Mouse (Mus musculus): ENCODE results near the gene Sertad3. TPM values are rescaled to one million over a fixed set of nuclear protein-coding genes. Genes with fewer than 3 reads are reported as not detected.

Sertad3 gene
- polyA plus RNA-seq, 1 experiment from 2014 or later = 31.4 TPM

DNA sequence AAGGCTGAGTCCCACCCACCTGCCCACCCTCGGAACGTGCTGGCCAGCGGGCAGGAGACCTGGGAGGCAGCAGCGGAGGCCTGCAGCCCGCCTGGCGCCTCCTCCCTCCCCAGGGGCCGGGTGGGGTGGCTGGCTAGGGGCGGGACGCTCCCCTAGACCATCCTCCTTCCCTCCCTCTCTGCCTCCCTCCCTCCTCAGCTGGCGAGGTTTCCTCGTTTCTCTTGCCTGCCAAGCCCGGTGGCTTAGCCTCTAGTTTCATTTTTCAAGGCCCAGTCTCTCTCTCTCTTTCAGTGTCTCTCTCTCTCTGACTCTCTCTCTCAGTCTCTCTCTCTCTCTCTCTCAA lies 8.0 kb downstream of the Sertad3 start:
- no peaks in the 10 kb centered on the region for H3K9me3 ChIP-seq (replicated peaks)
- no peaks in the 10 kb centered on the region for H3K27me3 ChIP-seq
- H3K4me2 ChIP-seq = peak overlapping the region; percentile 73
- DNase-seq = peak; percentile 87
- H3K9ac ChIP-seq = peak overlapping the region; percentile 73
- peak; percentile 97 for ATAC-seq (ENCODE audit: low read depth)
- H3K36me3 ChIP-seq = peaks cover 20% of the 10 kb centered on the region
- peak overlapping the region; percentile 91 for H3K27ac ChIP-seq
- peaks cover 92% of the 10 kb centered on the region for H3K4me1 ChIP-seq (replicated peaks)
- 2% methylated on average over 12 of the region's 12 CpGs for WGBS (ENCODE audit: insufficient replicate concordance)
- peak overlapping the region; percentile 49 for H3K4me3 ChIP-seq (replicated peaks)

- Histone ChIP-seq H3K4me1 (replicated peaks) (peaks cover 85% of the 10 kb centered on the region), H3K36me3 (peaks cover 2% of the 10 kb centered on the region; the same call in 1 of the 2 replicates)
- WGBS (ENCODE audit: insufficient replicate concordance) = 79% methylated on average over 4 of the region's 4 CpGs
Observed at GRCm38 (mm10) chr7:27483860-27484259, 10.3 kb downstream of the Sertad3 start.

DNA sequence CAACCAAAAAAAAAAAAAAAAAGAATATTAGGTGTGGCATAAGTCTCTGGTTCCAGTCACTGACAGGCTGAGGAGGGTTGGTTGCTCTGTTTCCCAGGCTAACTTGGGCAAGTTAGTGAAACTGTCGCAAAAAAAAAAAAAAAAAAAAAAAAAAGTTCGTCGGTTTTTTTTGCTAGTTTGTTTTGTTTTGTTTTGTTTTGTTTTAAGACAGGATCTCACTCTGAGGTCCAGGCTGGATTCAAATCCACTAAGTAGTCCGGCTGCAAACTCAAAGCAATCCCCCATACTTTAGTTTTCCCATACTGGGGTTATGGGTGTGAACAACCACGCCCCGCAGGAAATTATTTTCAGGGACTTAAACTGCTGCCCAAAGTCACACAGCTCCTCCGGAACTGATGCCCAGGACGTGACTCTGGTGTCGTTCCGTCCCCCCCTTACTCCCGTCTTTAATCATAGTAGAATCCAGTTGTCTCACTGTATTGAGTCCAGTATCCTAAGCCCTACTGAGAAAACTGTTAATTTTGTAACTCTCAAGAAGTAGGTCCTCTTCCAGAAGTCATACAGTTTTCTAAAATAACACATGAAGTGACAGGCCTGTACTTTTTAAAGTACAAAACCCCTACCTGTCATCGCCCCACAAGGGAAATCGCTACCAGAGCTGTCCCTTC lies 12.7 kb downstream of the Sertad3 start:
- 2% methylated on average over 13 of the region's 13 CpGs for WGBS (ENCODE audit: insufficient replicate concordance)
- peak overlapping the region; percentile 93 for H3K9ac ChIP-seq
- H3K9me3 ChIP-seq (replicated peaks) = no peaks in the 10 kb centered on the region
- H3K4me2 ChIP-seq = peak overlapping the region; percentile 81
- ATAC-seq (ENCODE audit: low read depth) = no peak
- peak overlapping the region; percentile 93 for H3K27ac ChIP-seq
- H3K36me3 ChIP-seq = peaks cover 15% of the 10 kb centered on the region
- H3K4me1 ChIP-seq (replicated peaks) = peaks cover 82% of the 10 kb centered on the region
- peak overlapping the region; percentile 87 for H3K4me3 ChIP-seq (replicated peaks)
- H3K27me3 ChIP-seq = no peaks in the 10 kb centered on the region
- peak; percentile 53 for DNase-seq

More at GRCm38 (mm10) chr7:27483860-27484259, 10.3 kb downstream of the Sertad3 start:
- no peak overlapping the region for H3K4me3 ChIP-seq (replicated peaks)
- H3K27ac ChIP-seq = peak overlapping the region; percentile 25; the same call in 1 of the 2 replicates
- H3K9me3 ChIP-seq (replicated peaks) = no peaks in the 10 kb centered on the region
- DNase-seq (no peak), ATAC-seq (ENCODE audit: low read depth) (no peak)
- no peak overlapping the region for H3K4me2 ChIP-seq
- H3K27me3 ChIP-seq = no peaks in the 10 kb centered on the region
- no peak overlapping the region for H3K9ac ChIP-seq

DNA sequence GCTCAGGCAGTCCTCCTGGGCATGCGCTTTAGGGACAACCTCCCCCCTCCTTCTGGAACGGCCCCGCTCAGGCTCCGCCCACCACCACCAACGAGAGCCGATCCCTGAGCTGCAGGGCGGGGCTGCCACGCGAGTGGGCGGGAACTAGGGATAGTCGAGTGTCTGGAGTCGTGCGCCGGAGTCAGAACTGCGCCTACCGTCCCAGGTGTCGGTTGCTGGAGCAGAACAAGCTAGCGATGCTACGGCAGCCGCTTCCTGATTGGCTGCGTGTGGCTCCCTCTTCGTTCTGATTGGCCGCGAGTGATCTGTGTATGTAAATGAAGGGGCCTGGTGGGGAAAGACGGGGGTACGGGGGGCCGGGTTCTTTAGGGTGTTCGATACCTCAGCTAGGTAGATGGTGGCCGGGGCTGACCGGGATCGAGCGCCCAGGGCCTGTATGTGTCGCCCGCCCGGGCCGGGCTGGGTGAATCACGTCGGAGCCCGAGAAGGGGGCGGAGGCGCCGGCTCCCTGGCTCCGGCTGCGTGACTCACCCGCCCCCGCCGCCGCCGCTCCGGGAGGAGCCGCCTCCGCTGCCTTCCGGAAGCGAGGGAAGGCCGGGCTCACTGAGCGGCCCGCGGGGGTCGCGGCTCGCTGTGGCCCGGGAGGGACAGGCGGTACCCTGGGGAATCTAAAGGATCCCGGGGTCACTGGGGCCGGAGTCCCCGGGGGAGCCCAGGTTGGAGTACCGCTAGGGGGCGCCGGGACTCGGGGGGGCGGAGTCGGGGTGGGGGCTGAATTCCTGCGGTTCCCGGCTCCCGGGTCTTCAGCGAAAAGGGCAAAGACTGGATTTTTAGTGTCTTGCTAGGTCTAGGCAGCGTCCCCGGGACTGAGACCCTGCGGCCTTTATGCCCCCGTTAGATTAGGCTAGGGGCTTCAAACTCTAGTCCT lies 13.5 kb downstream of the Sertad3 start, which contains the start of gene Sertad1:
Gene Sertad1 (plus strand): TSS at position 141 of the 928 bp plus-strand sequence.
- no peaks in the 10 kb centered on the region for H3K9me3 ChIP-seq (replicated peaks)
- DNase-seq (peak; percentile 100), ATAC-seq (ENCODE audit: low read depth) (peak; percentile 78)
- H3K4me1 ChIP-seq (replicated peaks) = peaks cover 83% of the 10 kb centered on the region
- peak within 1 kb of the TSS; percentile 93 for H3K27ac ChIP-seq
- H3K9ac ChIP-seq = peak within 1 kb of the TSS; percentile 93
- under 1% methylated on average over 75 of the region's 80 CpGs for WGBS (ENCODE audit: insufficient replicate concordance)
- peak within 1 kb of the TSS; percentile 81 for H3K4me2 ChIP-seq
- H3K27me3 ChIP-seq = no peaks in the 10 kb centered on the region
- H3K4me3 ChIP-seq (replicated peaks) = peak within 1 kb of the TSS; percentile 87
- H3K36me3 ChIP-seq = peaks cover 15% of the 10 kb centered on the region

DNA sequence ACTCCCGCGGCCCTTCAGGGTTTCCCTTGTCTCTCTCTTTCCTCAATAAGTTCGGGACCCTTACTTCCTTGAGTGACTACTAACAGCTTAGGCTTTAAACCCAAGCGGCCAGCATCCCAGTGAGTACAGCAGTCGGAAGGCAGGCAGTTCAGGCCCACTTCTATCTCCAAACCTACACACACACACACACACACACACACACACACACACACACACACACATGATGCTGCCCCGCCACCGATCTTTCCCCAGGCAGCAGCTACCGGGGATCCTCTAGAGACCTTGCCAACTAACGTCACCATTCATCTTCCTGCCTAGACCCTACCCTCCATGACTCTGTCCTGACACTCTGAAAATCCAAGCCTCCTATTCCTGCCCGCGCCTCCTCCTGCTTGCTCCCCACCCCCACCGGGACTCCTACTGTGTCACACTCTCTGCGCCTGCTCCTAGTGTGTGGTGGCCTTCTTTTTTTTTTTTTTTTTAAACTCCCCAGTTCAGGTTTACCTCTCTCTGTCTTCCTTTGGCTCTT lies 14.2 kb downstream of the Sertad3 start:
- H3K27me3 ChIP-seq = no peaks in the 10 kb centered on the region
- no peak for ATAC-seq (ENCODE audit: low read depth)
- DNase-seq = peak; percentile 48
- H3K36me3 ChIP-seq = peaks cover 15% of the 10 kb centered on the region
- H3K4me1 ChIP-seq (replicated peaks) = peaks cover 83% of the 10 kb centered on the region
- 2% methylated on average over 13 of the region's 13 CpGs for WGBS (ENCODE audit: insufficient replicate concordance)
- H3K9me3 ChIP-seq (replicated peaks) = no peaks in the 10 kb centered on the region
- H3K9ac ChIP-seq = peak overlapping the region; percentile 93
- peak overlapping the region; percentile 93 for H3K27ac ChIP-seq
- H3K4me3 ChIP-seq (replicated peaks) = peak overlapping the region; percentile 87
- H3K4me2 ChIP-seq = peak overlapping the region; percentile 81

- ATAC-seq (ENCODE audit: low read depth) (no peak), DNase-seq (no peak)
- Histone ChIP-seq H3K36me3 (peaks cover 15% of the 10 kb centered on the region), H3K27ac (peak overlapping the region; percentile 93), H3K4me2 (peak overlapping the region; percentile 81), H3K9ac (peak overlapping the region; percentile 80), H3K27me3 (no peaks in the 10 kb centered on the region), H3K9me3 (replicated peaks) (no peaks in the 10 kb centered on the region), H3K4me3 (replicated peaks) (peak overlapping the region; percentile 60), H3K4me1 (replicated peaks) (peaks cover 79% of the 10 kb centered on the region)
- WGBS (ENCODE audit: insufficient replicate concordance) = 86% methylated on average over 25 of the region's 25 CpGs
Observed at GRCm38 (mm10) chr7:27489270-27489869, 15.8 kb downstream of the Sertad3 start.

GRCm38 (mm10) chr7:27490227-27490542 lies 16.6 kb downstream of the Sertad3 start:
- DNase-seq = no peak
- H3K4me1 ChIP-seq (replicated peaks) = peaks cover 77% of the 10 kb centered on the region
- WGBS (ENCODE audit: insufficient replicate concordance) = 26% methylated on average over 4 of the region's 4 CpGs

GRCm38 (mm10) chr7:27490543-27491329 lies 17.2 kb downstream of the Sertad3 start:
- 0% methylated on average over 33 of the region's 33 CpGs for WGBS (ENCODE audit: insufficient replicate concordance)
- ATAC-seq (ENCODE audit: low read depth) = peak; percentile 89
- Histone ChIP-seq H3K4me2 (peak overlapping the region; percentile 81), H3K27me3 (no peaks in the 10 kb centered on the region), H3K9ac (peak overlapping the region; percentile 80), H3K27ac (peak overlapping the region; percentile 93), H3K9me3 (replicated peaks) (no peaks in the 10 kb centered on the region), H3K36me3 (peaks cover 15% of the 10 kb centered on the region), H3K4me1 (replicated peaks) (peaks cover 73% of the 10 kb centered on the region), H3K4me3 (replicated peaks) (peak overlapping the region; percentile 60)
- DNase-seq = peak; percentile 94

More at GRCm38 (mm10) chr7:27490227-27490542, 16.6 kb downstream of the Sertad3 start:
- Histone ChIP-seq H3K9ac (peak overlapping the region; percentile 80), H3K9me3 (replicated peaks) (no peaks in the 10 kb centered on the region), H3K4me2 (peak overlapping the region; percentile 81), H3K27me3 (no peaks in the 10 kb centered on the region), H3K4me3 (replicated peaks) (peak overlapping the region; percentile 60), H3K27ac (peak overlapping the region; percentile 93), H3K36me3 (peaks cover 15% of the 10 kb centered on the region)
- ATAC-seq (ENCODE audit: low read depth) = no peak

DNA sequence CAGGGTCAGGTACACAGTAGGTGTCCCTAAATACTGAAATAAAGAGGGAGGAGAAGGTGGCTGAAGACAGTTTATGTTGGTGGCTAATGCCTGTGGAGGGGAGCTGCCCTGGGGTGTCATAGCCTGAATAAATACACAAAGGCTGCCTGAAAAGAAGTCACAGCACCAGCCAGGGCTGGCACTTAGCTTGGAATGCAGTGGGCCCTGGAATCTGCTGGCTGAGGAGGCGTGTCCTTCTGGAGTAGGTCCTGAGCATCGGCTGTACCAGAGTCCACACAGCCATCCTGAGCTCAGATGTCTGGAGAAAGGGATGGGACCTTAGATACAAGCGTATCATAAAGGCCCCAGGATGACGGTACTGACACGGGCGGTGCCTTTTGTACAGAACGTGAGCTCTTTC lies 18.3 kb downstream of the Sertad3 start:
- no peak for DNase-seq
- Histone ChIP-seq H3K9ac (peak overlapping the region; percentile 80), H3K27me3 (no peaks in the 10 kb centered on the region), H3K36me3 (peaks cover 15% of the 10 kb centered on the region), H3K4me2 (peak overlapping the region; percentile 81), H3K4me1 (replicated peaks) (peaks cover 72% of the 10 kb centered on the region), H3K9me3 (replicated peaks) (no peaks in the 10 kb centered on the region), H3K27ac (peak overlapping the region; percentile 93), H3K4me3 (replicated peaks) (0 out of 2 replicates have a peak overlapping the region, but pooled peaks have one; percentile 60)
- 75% methylated on average over 7 of the region's 7 CpGs for WGBS (ENCODE audit: insufficient replicate concordance)
- ATAC-seq (ENCODE audit: low read depth) = no peak

DNA sequence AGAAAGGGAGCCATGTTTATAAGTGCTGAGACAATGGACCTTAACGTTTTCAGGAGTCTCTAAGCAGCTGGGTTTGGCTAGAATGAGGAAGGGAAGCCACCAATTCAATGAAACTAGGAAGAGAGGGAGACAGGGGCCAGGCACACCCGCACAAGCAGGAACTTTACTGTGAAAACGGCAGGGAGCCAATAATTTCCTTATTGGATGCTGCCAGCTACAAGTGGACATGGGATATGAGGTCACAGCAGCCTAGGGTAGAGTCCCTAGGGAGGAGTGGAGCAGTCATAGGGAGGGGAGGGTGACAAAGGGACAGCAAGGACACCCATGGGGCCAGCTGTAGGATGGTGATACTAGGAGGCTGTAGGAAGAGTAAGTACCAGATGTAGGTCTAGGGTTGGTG lies 19.5 kb downstream of the Sertad3 start:
- Histone ChIP-seq H3K27ac (peak overlapping the region; percentile 93), H3K4me3 (replicated peaks) (no peak overlapping the region), H3K36me3 (peaks cover 15% of the 10 kb centered on the region), H3K27me3 (no peaks in the 10 kb centered on the region), H3K4me1 (replicated peaks) (peaks cover 75% of the 10 kb centered on the region), H3K4me2 (no peak overlapping the region), H3K9me3 (replicated peaks) (no peaks in the 10 kb centered on the region), H3K9ac (0 out of 2 replicates have a peak overlapping the region, but pooled peaks have one; percentile 80)
- WGBS (ENCODE audit: insufficient replicate concordance) = 46% methylated on average over 3 of the region's 3 CpGs
- no peak for DNase-seq
- no peak for ATAC-seq (ENCODE audit: low read depth)
